Mouse (Mus musculus): ENCODE data around the gene Rcsd1. TPM values are rescaled to one million over a fixed set of nuclear protein-coding genes. Genes with fewer than 3 reads are reported as not detected.

Rcsd1 gene
- total and polyA plus RNA-seq, 3 experiments: 22.7 to 81.1 (median 35.7) TPM

DNA sequence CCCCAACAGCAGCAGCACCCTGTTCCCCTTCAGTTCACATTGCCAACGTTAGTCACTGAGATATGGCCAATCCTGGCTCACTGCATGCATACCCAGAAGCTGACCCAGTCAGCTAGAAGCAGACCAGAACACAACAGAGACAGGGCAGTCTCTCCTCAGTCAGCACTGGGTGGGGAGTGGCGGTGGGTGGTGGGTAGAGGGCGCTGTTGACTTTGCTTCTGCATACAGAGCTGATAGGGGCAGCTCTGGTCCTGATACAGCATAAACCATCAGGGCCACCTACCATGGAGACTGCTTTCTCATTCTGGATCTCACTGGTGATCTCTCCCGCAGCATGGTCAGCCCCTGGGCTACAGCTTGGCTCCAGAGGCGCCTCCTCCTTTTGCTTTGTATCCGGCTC lies 54.5 kb downstream of the Rcsd1 start:
- peaks cover 45 to 90% of the 10 kb centered on the region in 2 experiments for H3K36me3 ChIP-seq (replicated peaks in 1 of 2; ENCODE audit: control insufficient read depth in 1 of 2, insufficient read depth in 1 of 2, low read length in 1 of 2)
- in situ Hi-C loops (cut with MboI; ENCODE audit: low pct_ligation_motif_present, low pct_unique_long_range_greater_than_20kb, low sequenced_read_pairs) (loop anchor here (25.0 kb wide), 1 partner anchor 507 kb away; no protein-coding TSS in a partner anchor), dilution Hi-C loops (cut with MboI; ENCODE audit: extremely low pct_ligation_motif_present, extremely low pct_unique_long_range_greater_than_20kb, low sequenced_read_pairs) (no loop called here)
- H3K9me3 ChIP-seq (replicated peaks; ENCODE audit: low read length): peaks cover 6% of the 10 kb centered on the region
- H3K27ac ChIP-seq (ENCODE audit: insufficient read depth, low read depth): no peak overlapping the region
- TF ChIP-seq CTCF (conservative IDR thresholded peaks at IDR 0.05 in 1 of 2, IDR thresholded peaks at IDR 0.05 in 1 of 2; ENCODE audit: low read depth in 2 of 2, low read length in 2 of 2) (peak in 1 of 2 experiments; percentile 52; a peak in 2 of 4 replicates), PAX5 (IDR thresholded peaks at IDR 0.05; ENCODE audit: low read length) (no peak), SMC3 (IDR thresholded peaks at IDR 0.05; ENCODE audit: low read depth, low read length) (peak; percentile 31), RAD21 (IDR thresholded peaks at IDR 0.05; ENCODE audit: low read depth, low read length) (peak; percentile 24)
- H3K79me2 ChIP-seq (replicated peaks; ENCODE audit: control insufficient read depth, extremely low read depth, insufficient read depth, poor library complexity, severe bottlenecking): no peaks in the 10 kb centered on the region
- DNase-seq (ENCODE audit: extremely low read depth): peak; percentile 31
- no peaks in the 10 kb centered on the region for H3K27me3 ChIP-seq (replicated peaks)
- no peak overlapping the region for H3K4me3 ChIP-seq (replicated peaks in 1 of 3; ENCODE audit: low read depth in 2 of 3, low read length in 2 of 3, poor library complexity in 1 of 3)
- peaks cover 0 to 18% of the 10 kb centered on the region in 2 experiments; a peak in 2 of 4 replicates for H3K4me1 ChIP-seq (ENCODE audit: control insufficient read depth in 1 of 2, insufficient read depth in 2 of 2)
- no peak overlapping the region for H3K4me2 ChIP-seq (ENCODE audit: insufficient read depth, low read depth, poor library complexity, severe bottlenecking)
- H3K9ac ChIP-seq (ENCODE audit: insufficient read depth, low read depth): no peak overlapping the region

DNA sequence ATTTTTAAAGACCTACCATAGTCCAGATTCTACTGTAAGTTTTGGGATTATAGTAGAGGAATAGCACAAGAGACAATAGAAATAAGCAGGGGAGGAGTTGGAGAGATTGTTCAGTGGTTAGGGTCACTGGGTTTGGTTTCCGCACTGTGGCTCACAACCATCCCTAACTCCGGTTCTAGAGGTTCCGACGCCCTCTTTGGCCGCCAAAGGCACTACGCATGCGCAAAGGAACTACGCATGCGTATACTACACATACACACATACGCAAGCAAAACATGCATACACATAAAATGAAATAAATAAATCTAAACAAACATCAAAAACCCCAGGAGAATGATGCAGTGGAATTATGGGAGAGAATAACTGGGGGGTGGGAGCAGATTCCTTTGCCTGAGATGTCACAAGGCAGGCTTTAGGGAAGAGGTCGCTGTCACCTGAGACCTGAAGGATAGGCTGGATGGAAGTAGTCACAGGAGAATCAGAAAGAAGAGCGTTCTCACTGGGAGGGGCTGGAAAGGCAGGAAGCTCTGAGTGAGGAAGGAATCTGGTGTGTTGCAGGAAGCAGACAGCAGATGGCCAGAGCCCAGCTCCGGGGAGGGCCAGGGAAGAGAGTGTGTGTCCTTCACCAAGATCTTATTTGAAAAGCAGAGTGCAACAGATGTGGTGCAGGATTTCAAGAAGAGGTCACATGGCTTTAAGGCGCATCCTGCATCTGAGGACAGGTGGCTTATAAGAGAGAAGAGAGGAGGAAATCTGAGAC lies 56.3 kb downstream of the Rcsd1 start:
- Histone ChIP-seq H3K36me3 (replicated peaks in 1 of 2; ENCODE audit: control insufficient read depth in 1 of 2, insufficient read depth in 1 of 2, low read length in 1 of 2) (peaks cover 46 to 89% of the 10 kb centered on the region in 2 experiments), H3K4me2 (ENCODE audit: insufficient read depth, low read depth, poor library complexity, severe bottlenecking) (no peak overlapping the region), H3K27ac (ENCODE audit: insufficient read depth, low read depth) (no peak overlapping the region), H3K9me3 (replicated peaks; ENCODE audit: low read length) (peaks cover 6% of the 10 kb centered on the region), H3K4me3 (replicated peaks in 1 of 3; ENCODE audit: low read depth in 2 of 3, low read length in 2 of 3, poor library complexity in 1 of 3) (no peak overlapping the region), H3K27me3 (replicated peaks) (no peaks in the 10 kb centered on the region), H3K4me1 (ENCODE audit: control insufficient read depth in 1 of 2, insufficient read depth in 2 of 2) (peaks cover 0 to 18% of the 10 kb centered on the region in 2 experiments; a peak in 2 of 4 replicates), H3K9ac (ENCODE audit: insufficient read depth, low read depth) (no peak overlapping the region), H3K79me2 (replicated peaks; ENCODE audit: control insufficient read depth, extremely low read depth, insufficient read depth, poor library complexity, severe bottlenecking) (no peaks in the 10 kb centered on the region)
- in situ Hi-C loops (cut with MboI; ENCODE audit: low pct_ligation_motif_present, low pct_unique_long_range_greater_than_20kb, low sequenced_read_pairs) (loop anchor here (25.0 kb wide), 1 partner anchor 509 kb away; no protein-coding TSS in a partner anchor), dilution Hi-C loops (cut with MboI; ENCODE audit: extremely low pct_ligation_motif_present, extremely low pct_unique_long_range_greater_than_20kb, low sequenced_read_pairs) (no loop called here)
- DNase-seq (ENCODE audit: extremely low read depth): no peak
- no peak for TF ChIP-seq NRF1 (IDR thresholded peaks at IDR 0.05; ENCODE audit: low read depth, low read length)
- TF ChIP-seq ZC3H11A (IDR thresholded peaks at IDR 0.05; ENCODE audit: low read depth, low read length): no peak
- no peak for TF ChIP-seq RAD21 (IDR thresholded peaks at IDR 0.05; ENCODE audit: low read depth, low read length)
- no peak for TF ChIP-seq USF1 (IDR thresholded peaks at IDR 0.05; ENCODE audit: low read depth, low read length)
- TF ChIP-seq CHD1 (IDR thresholded peaks at IDR 0.05; ENCODE audit: low read depth, low read length): no peak
- no peak for TF ChIP-seq UBTF (IDR thresholded peaks at IDR 0.05; ENCODE audit: low read depth, low read length)
- TF ChIP-seq MAZ (IDR thresholded peaks at IDR 0.05; ENCODE audit: low read depth, low read length): no peak

DNA sequence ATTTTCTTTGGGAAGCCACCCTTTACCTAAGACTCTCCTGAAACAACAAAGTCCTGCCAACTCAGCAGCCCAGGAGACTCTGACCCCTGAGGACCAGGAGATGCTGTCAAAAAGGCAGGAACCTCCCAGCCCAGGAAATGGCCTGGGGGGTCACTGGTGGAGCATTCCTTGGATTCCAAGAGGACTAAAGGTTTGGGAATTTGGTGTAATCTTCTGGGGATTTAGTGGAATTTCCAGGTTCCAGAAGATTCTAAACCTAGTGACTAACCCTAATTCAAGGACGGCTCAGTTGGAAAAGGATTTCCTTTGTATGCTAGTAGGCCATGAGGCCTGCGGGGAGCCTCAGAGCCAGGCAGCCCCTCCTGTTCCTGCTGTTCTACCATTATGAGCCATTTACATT lies 57.0 kb downstream of the Rcsd1 start:
- H3K79me2 ChIP-seq (replicated peaks; ENCODE audit: control insufficient read depth, extremely low read depth, insufficient read depth, poor library complexity, severe bottlenecking): no peaks in the 10 kb centered on the region
- H3K27me3 ChIP-seq (replicated peaks): no peaks in the 10 kb centered on the region
- peaks cover 4% of the 10 kb centered on the region for H3K9me3 ChIP-seq (replicated peaks; ENCODE audit: low read length)
- H3K4me2 ChIP-seq (ENCODE audit: insufficient read depth, low read depth, poor library complexity, severe bottlenecking): no peak overlapping the region
- H3K4me3 ChIP-seq (replicated peaks in 1 of 3; ENCODE audit: low read depth in 2 of 3, low read length in 2 of 3, poor library complexity in 1 of 3): no peak overlapping the region
- TF ChIP-seq BHLHE40 (IDR thresholded peaks at IDR 0.05; ENCODE audit: low read depth, low read length) (no peak), TBP (conservative IDR thresholded peaks at IDR 0.05; ENCODE audit: low read depth, low read length) (no peak), MAX (IDR thresholded peaks at IDR 0.05; ENCODE audit: low read length) (no peak), EP300 (IDR thresholded peaks at IDR 0.05; ENCODE audit: low read length) (no peak), MAZ (IDR thresholded peaks at IDR 0.05; ENCODE audit: low read depth, low read length) (no peak), NRF1 (IDR thresholded peaks at IDR 0.05; ENCODE audit: low read depth, low read length) (no peak), MYC (IDR thresholded peaks at IDR 0.05; ENCODE audit: low read depth, low read length) (no peak), CHD2 (IDR thresholded peaks at IDR 0.05; ENCODE audit: low read length) (no peak), HCFC1 (IDR thresholded peaks at IDR 0.05; ENCODE audit: low read depth, low read length) (no peak), ELF1 (IDR thresholded peaks at IDR 0.05; ENCODE audit: low read depth, low read length) (no peak), SMC3 (IDR thresholded peaks at IDR 0.05; ENCODE audit: low read depth, low read length) (no peak), MAFK (IDR thresholded peaks at IDR 0.05; ENCODE audit: insufficient replicate concordance, low read length) (no peak), ZKSCAN1 (IDR thresholded peaks at IDR 0.05; ENCODE audit: borderline replicate concordance, low read depth, low read length) (no peak), NELFE (IDR thresholded peaks at IDR 0.05; ENCODE audit: low read depth, low read length) (no peak), POLR2AphosphoS2 (IDR thresholded peaks at IDR 0.05; ENCODE audit: low read depth, low read length) (no peak), MEF2A (IDR thresholded peaks at IDR 0.05; ENCODE audit: borderline replicate concordance, low read depth, low read length) (no peak), USF2 (conservative IDR thresholded peaks at IDR 0.05; ENCODE audit: low read depth, low read length) (no peak), RAD21 (IDR thresholded peaks at IDR 0.05; ENCODE audit: low read depth, low read length) (no peak)
- no peak for DNase-seq (ENCODE audit: extremely low read depth)
- H3K4me1 ChIP-seq (ENCODE audit: control insufficient read depth in 1 of 2, insufficient read depth in 2 of 2): peaks cover 0 to 17% of the 10 kb centered on the region in 2 experiments; a peak in 2 of 4 replicates
- dilution Hi-C loops (cut with MboI; ENCODE audit: extremely low pct_ligation_motif_present, extremely low pct_unique_long_range_greater_than_20kb, low sequenced_read_pairs) (no loop called here), in situ Hi-C loops (cut with MboI; ENCODE audit: low pct_ligation_motif_present, low pct_unique_long_range_greater_than_20kb, low sequenced_read_pairs) (loop anchor here (25.0 kb wide), 1 partner anchor 510 kb away; no protein-coding TSS in a partner anchor)
- no peak overlapping the region for H3K27ac ChIP-seq (ENCODE audit: insufficient read depth, low read depth)
- H3K9ac ChIP-seq (ENCODE audit: insufficient read depth, low read depth): no peak overlapping the region
- peaks cover 39 to 89% of the 10 kb centered on the region in 2 experiments for H3K36me3 ChIP-seq (replicated peaks in 1 of 2; ENCODE audit: control insufficient read depth in 1 of 2, insufficient read depth in 1 of 2, low read length in 1 of 2)
